Mouse (Mus musculus) ovary, adult 18-20 months (tissue): ENCODE measurements around the gene Btn2a2.

Source experiments
- DNase-seq: peaks from one replicate; pipeline ENCODE4 v3.0.0; 2022; ENCODE audit warnings: low spot score, mixed read lengths

Gene Btn2a2

DNA sequence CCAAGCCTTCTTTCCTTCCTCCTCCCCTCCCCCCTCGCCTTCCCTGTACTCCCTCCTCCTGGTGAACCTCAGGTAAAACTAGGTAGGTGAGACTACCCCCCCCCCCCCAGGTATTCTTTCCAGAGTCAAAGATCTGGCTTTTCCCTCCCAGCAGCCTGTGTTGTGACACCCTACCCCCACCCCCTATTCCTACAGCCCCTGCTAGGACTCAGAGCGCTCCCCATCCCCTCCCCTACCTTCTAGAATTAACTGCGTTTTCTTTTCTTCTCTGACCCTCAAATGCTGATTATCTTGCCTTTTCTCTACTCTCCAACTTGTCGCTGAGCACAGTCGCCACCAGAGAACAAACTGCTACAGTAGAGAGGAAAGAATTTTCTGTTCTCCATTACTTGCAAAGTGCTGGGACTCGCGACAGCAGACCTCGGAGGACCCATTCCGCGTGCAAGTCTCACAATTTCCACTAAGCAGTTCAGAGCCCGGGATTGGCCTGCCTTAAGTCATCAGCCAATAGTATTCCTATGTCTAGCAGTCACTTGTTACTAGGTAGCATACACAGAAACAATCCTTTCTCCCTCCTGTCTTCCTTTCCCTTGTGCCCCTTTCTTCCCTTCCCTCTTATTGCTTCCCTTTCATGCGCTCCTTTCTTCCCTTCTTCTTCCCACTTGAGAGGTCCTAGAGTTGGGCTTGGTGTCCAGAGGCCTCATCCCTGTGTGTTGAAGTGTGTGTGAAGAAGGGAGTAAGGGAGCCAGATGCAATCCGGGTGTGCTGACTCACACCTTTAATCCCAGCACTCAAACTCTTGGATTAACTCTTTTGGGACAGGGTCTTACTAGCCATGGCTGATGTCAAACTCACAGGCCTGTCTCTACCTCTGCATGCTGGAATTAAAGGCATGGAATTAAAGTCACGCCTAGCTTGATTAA is at the start of gene Btn2a2:
Btn2a2 (minus strand) TSS at position 458 of the 923 bp plus-strand sequence.
- peak; percentile 43 for DNase-seq

DNA sequence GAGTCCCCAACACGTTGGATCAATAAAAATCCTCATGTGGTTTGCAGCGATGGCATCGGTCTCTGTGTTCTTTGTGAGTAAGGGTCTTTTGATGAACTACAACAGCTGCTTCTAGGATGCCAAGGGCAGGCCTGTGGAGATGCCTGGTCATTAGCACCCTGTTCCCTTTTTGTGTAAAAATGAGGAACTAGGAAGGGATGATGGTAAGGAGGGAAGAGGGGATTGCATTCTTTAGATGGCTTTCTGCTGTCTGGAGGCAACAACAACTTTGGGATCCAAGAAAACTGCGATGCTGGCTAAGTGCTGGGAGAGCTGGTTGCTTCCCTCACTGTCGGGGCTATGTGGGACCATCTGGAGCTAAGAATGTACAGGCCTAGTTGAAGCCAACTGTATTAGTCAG is 49.6 kb upstream of the Btn2a2 start:
- DNase-seq = no peak

DNA sequence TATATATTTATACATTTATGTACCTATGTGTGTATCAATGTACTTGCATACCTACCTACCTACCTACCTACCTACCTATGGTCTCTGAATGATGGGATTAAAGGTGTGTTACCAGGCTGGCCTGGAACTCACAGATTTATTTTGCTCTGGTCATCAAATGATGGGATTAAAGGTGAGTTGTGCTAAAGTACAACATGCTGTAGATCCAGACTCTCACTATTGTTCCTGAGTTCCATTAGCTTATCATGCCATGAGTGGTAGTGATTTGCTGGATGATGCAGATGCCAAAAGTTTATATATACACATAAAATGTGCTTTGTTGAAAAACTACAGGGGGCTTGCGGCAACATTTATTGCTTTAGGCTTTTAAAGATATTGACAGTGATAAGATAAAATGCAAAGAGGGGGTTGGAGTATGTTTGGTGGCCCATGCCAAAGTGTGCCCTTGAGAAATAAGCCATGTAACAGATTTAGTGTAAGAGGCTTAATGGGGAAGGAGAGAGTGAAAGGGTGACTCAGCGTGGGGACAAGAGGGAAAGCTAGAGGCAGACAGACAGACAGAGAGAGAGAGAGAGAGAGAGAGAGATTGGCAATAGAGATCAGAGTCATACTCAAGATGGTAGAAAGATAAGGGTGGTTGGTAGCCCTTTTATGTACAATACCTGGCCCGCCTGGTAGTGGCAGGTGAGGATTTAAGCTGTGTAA is 48.5 kb upstream of the Btn2a2 start:
- no peak for DNase-seq

DNA sequence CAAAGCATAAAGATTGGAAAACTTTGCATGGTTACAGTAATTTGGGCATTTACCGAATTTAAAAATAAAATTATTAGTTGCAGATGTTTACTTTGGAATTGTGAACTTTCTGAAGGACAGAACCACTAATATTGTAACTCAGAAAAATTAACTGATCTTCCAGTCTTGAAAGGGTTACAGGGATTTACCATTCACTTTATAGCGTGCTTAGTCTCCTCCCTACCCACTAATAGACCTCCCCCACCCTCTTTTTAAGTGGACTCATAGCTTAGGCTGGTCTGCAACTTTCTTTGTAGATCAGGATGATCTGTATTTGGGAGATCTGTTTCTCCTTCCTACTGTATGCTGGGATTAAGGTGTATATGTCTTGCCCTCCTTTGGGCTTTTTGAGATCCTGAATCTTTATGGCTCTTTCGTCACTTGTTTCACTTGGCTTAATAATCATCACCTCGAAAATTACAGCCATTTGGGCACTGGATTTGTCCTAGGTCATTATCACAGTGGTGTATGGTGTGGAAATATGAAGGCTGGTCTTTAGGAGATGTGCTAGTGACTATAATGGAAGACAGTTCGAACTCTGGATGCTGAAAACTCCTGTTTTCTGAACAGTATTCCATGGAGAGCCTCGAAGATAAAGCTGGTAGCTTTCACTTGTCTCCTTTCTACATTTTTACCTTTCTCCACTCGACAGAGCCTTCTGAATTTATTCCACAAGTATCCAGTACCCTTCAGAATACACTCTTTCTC is 47.6 kb upstream of the Btn2a2 start:
- no peak for DNase-seq

DNA sequence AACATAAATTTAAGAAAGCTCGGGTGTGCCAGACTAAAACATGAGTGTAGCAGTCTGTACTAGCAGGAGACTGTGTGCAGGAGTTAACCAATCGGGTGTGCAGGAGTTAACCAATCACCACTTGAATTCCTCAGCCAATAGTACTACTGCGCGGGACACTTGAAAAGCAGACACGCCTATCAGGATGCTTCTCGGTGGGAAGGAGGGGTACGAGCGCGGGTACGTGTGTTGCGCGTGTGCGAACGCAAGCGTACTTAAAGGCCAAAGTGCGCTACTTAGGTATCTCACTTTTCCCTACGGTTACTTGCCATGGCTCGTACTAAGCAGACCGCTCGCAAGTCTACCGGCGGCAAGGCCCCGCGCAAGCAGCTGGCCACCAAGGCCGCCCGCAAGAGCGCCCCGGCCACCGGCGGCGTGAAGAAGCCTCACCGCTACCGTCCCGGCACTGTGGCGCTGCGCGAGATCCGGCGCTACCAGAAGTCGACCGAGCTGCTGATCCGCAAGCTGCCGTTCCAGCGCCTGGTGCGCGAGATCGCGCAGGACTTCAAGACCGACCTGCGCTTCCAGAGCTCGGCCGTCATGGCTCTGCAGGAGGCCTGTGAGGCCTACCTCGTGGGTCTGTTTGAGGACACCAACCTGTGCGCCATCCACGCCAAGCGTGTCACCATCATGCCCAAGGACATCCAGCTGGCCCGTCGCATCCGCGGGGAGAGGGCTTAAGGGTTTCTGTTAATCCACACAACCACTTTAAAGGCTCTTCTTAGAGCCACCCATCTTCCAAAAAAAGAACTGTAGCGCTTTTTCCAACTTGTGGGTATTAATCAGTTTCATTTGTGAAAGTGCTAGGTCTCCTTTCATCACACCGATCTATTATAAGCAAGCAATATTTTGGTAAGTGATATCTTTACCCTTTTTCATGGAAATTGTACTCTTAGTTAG is 46.7 kb upstream of the Btn2a2 start, which contains the start of gene Hist1h3g:
Hist1h3g (plus strand) TSS at position 286 of the 939 bp plus-strand sequence.
- peak; percentile 83 for DNase-seq

DNA sequence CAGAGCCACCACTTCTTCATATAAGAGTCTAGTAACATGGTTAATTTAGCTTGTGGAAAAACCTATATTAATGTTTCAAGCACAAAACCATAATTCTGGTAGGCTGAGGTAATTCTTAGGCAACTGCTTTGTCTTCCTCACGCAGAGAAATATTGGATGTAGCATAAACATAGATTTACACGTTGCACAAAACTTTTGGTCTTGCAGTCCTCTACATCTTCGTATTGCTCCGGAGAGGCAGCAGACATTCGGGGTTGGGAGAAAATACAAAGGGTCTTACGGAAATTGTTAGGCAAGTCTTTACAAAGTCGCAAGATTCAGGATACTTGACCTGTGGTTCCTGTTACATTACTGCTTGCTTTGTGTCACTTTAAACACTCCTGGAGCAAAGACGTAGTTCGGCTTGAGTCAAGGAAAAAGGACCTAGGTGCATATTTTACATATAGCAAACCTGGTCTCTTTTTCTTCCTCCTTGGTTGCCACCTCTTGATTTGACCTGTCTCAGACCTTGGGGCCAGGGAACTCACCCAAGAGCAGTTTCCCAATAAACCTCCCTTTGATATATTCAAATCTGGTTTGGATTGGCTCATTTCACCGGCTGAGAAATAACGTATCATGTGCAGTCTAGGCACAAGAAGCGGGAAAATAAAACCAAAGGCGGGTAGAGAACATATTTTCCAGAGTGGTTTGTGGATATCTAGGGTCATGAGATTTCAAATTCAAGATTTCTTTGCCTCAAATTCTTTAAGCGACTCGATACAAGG is 45.9 kb upstream of the Btn2a2 start:
- DNase-seq = no peak

DNA sequence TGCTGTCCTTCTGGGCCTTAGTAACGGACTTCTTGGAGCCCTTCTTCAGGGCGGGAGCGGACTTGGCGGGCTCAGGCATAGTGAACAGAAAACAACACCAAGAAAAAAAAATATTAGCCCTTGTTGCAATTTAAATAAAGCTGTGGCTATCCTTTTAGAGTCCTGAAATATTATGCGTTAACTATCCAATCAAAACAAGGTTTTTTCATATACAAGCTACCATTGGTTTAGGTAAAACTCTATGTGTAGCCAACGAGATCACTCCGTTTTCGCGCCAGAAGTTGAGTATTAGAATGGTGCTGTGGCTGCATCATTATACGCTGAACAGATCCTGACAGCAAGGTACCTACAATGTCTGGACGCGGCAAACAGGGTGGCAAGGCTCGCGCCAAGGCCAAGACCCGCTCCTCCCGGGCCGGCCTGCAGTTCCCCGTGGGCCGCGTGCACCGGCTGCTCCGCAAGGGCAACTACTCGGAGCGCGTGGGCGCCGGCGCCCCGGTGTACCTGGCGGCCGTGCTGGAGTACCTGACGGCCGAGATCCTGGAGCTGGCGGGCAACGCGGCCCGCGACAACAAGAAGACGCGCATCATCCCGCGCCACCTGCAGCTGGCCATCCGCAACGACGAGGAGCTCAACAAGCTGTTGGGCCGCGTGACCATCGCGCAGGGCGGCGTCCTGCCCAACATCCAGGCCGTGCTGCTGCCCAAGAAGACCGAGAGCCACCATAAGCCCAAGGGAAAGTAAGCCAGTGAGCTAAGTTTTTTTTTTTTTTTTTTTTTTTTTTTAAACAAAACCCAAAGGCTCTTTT is 45.1 kb upstream of the Btn2a2 start, which contains the start of gene Hist1h2af:
Hist1h2af (plus strand) TSS at position 347 of the 808 bp plus-strand sequence.
- peak; percentile 63 for DNase-seq

DNA sequence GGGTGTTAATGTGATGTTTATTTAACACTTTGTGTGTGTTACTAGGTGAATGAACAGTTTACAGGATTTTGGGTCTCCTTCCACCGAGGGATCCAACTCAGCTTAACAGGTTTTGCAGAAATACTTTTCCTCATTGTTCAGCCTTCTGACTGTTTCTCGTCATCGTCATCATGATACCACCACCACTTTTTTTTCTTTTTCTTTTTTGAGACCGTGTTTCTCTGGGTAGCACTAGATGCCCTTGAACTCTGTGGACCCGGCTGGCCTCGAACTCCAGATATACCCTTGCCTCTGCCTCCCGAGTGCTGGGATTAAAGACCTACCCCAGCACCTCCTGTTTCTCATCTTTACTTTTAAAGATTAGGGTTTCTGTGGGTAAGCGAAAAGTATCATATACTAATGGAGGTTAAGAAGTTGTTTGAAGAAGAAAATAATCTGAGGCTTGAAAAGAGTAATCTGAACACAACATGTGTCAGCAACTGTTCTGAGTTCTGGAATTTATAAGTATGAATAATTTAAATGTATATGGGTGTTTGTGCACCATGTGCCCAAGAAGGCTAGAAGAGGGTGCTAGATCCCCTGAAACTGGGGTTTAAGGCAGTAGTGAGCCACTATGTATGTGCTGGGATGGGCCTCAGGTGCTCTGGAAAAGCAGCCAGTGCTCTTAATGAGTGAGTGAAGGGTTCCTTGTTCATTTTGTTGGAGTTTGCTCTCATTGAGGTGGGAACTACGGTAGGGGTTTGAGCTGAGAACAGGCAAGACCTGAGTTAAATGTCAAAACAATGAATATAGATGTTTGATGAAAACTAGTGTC is 43.8 kb upstream of the Btn2a2 start:
- DNase-seq = no peak

DNA sequence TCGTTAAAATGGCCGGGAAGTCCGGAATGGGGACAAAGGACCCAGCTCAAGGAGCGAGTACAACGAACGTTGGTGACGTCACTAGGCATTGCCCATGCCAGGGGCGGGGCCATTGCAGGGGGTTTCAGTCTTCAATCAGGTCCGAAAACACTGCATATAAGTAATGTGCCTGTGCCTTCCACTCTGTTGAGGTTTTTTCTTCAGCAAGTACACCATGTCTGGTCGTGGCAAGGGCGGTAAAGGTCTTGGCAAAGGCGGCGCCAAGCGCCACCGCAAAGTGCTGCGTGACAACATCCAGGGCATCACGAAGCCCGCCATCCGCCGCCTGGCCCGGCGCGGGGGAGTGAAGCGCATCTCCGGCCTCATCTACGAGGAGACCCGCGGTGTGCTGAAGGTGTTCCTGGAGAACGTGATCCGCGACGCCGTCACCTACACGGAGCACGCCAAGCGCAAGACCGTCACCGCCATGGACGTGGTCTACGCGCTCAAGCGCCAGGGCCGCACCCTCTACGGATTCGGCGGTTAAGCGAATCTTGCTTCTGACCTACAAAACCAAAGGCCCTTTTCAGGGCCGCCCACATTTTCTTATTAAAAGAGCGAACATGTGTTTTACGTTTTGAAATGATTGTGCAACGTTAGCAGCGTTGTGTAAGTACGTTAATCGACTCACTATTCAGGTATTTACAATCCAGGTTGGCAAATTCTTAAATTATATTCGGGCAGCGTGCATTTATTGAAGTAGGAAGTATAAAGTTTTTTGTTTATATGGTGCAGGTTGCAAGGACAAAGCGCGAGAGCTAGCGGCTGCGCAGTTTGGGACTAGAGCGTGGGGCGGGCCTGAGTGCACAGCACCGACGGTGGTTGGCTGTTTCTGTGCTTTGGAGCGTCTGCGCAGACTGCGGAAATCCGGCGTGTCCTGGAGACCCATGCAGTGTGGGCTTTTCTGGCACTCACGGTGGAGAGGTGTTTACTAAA is 42.5 kb upstream of the Btn2a2 start, which contains the start of gene Hist1h4h:
Hist1h4h (plus strand) TSS at position 150 of the 975 bp plus-strand sequence.
- DNase-seq = peak; percentile 95

DNA sequence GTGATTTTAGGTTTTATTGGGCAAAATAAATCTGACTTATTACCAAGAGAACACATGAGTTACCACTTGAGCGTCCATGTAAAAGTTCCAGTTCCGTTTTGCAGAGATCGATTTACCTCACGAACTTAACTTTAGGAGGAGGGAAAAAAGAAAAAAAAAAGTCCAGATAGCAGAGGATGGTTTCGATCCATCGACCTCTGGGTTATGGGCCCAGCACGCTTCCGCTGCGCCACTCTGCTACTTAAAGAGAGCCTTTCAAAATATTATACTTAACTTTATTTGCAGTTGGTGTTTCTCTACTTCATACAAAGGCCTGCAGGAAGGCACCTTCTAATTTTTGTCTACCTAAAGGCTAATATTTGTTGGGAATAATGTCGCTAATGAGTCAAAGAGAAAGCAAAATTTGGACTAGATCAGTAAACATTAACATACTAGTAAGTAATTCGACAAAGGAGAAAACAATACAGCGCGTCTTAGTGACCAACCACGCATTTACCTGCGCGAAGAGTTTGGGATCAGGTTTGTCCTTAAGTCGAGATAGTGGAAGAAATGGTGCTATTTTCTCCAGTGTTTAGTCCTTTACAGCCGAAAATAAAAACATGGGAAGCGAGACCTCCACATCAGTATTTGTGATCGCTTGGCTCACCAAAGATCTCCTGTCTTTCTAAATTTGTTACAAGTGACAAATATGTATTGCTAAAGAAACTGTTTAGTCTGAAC is 41.7 kb upstream of the Btn2a2 start:
- DNase-seq = no peak

DNA sequence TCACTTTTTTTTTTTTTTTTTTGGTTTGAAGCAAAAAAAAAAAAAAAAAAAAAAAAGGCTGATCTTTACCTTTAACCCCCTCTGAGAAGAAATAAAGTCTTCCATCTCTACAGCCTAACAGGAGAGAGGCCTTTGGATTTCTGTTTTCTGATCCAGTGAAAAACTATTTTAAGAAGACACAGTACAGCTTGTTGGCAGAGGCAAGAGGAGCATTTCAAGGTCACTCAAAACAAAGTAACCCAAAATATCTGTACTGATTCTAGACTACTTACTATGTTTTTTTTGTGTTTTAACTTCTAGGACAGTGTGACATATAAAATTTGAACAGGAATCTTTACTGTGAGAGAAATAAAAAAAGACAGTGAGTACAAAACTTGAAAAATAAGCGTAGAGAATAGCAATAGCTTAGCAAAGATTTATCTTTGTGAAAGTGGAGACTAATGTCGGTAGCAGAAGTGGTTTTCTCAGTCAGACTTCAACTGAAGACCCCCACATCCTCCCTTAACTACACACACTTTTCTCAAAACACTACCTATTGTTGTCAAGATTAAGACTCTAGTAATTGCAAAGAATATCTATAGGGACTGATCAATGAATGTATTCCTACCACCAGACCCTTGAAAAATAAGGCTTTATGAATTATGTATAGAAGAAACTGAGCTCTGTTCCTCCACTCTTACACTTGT is 41.0 kb upstream of the Btn2a2 start:
- DNase-seq = no peak

DNA sequence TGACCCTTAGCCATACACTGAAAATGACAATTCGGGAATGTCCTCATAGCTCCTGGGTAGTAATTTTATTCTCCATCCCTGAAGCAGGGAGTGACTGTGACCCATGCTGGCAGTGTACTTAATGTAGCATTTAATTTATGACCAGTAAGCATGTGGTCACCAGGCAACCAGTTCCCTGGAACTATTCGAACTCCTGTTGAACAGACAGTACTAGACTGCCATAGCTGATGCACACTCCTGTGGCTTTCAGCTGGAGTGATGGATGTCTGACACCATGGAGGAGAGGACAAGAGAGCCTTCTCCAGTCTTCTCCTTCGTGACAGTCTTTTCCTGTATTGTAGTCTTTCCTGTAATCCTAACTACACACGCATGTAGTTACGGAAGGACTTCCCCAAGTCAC is 40.3 kb upstream of the Btn2a2 start:
- DNase-seq = no peak

DNA sequence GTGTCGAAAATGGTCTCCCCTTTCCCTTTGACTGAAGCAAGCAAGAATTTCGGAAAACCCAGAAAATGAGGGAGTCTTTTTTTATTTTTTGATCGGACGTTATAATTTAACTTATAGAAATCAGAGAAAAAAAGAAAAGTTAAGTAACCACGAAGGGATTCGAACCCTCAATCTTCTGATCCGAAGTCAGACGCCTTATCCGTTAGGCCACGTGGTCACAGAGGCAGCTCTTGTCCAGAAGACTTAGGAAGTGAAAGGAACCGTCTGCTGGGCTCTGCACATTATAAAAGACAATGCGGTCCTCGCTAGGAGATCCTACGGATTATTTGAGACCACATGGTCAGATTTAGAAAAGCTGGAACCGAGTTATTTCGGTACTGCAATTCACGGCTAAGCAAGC is 37.7 kb upstream of the Btn2a2 start:
- DNase-seq = peak; percentile 75

DNA sequence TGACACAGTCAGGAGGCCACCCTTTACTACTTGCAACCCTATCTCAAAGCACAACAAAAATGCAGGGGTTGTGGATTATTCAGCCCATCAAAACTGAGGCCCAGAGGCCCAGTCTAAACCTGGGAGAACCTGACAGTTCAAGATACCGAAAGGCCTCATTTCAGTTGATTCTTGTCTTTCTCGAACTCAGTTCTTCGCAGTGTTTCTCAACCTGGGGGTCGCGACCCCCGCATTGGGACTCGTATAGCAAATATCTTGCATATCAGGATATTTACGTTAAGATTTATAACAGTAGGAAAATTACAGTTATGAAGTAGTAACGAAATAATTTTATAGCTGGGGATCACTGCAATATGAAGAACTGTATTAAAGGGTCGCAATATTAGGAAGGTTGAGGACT is 37.2 kb upstream of the Btn2a2 start:
- no peak for DNase-seq

DNA sequence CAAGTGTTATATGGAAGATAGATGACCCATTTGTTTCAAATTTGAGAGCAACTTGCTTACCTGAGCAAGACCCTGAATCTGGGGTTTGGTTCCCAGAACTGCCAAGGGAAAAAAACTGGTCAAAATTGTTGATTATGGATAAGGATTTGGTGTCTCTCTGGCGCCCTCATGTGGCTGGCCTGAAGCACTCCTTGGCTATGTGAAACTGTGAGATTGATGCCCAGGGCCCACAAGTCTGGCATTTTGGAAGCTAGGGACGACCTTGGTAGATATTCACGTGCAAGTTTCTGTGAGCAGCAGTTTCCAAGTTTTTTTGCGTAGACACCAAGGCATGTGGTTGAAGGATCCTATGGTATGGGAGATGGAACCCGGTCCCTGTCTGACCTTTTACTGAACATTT is 36.0 kb upstream of the Btn2a2 start:
- DNase-seq = peak; percentile 61

DNA sequence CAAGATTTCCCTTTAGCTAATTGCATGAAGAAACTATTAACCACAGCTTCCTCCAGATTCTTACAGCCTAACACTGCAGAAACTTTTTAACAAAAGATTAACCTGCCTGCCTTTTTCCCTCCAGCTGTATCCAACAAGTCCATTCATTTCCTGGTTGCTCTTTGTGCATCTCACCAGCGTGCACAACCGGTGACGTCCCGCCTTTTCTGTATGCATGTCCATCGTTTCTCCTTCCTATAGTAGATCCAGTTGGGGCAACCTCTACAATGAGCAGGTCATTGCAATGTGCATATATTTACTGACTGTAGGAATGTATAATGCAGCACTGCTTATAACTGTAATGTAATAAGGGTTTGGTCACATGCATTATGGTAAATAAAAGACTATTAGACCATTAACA is 35.3 kb upstream of the Btn2a2 start:
- no peak for DNase-seq
